Mouse (Mus musculus) G1E (cell line): ENCODE results near the gene 4930452B06Rik.

Source experiments
- CTCF ChIP-seq: IDR thresholded peaks from 2 replicates; pipeline ENCODE4 v1.5.1; 2012; ENCODE audit warnings: low read depth, low read length, inconsistent platforms, mixed read lengths
- GATA1 ChIP-seq: IDR thresholded peaks from 2 replicates; pipeline ENCODE4 v1.6.1; 2012; ENCODE audit warnings: borderline replicate concordance, low read length, inconsistent platforms, mixed read lengths
- GATA2 ChIP-seq: IDR thresholded peaks from 2 replicates; pipeline ENCODE4 v1.6.1; 2012; ENCODE audit warnings: low read depth, low read length, inconsistent platforms, borderline replicate concordance
- TAL1 ChIP-seq: conservative IDR thresholded peaks from 2 replicates; pipeline ENCODE4 v1.6.1; 2012; ENCODE audit warnings: low read depth, low read length, inconsistent platforms, mixed read lengths

DNA sequence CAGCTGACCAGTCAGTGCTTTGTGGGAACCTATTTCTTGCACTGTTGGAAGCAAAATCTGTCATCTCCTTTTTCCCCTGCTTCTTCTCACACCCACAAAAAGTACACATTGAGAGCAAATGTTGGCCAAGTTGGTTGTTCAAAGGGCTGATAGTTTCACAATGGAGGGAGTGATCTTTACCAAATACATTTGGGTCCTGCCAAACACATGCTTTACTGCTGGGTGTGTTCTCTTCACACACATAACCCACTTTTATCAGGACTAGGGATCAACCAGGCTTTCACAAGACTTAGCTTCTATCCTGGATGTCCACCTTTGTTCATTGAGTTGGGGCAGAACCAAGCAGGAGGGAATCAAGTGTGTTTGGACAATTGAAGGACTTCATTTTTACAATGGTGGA is 267.5 kb downstream of the 4930452B06Rik start:
- TF ChIP-seq GATA1 (no peak), CTCF (no peak), TAL1 (no peak), GATA2 (no peak)
